Mouse (Mus musculus): Measurements from ENCODE around the gene Tph2.

Gene Tph2

GRCm38 (mm10) chr10:115137016-115137415 is 47.8 kb downstream of the Tph2 start:
- DNase-seq (ENCODE audit: low read depth, low spot score), result no peak

- no peak for DNase-seq (ENCODE audit: low read depth, low spot score)
Measured at GRCm38 (mm10) chr10:115127907-115128306, 56.9 kb downstream of the Tph2 start.

- DNase-seq (ENCODE audit: low read depth, low spot score), result no peak
Measured at GRCm38 (mm10) chr10:115125550-115125949, 59.3 kb downstream of the Tph2 start.

GRCm38 (mm10) chr10:115125027-115125426 is 59.8 kb downstream of the Tph2 start:
- no peak for DNase-seq (ENCODE audit: low read depth, low spot score)

- no peak for DNase-seq (ENCODE audit: low read depth, low spot score)
Measured at GRCm38 (mm10) chr10:115107666-115108540, 76.9 kb downstream of the Tph2 start.

GRCm38 (mm10) chr10:115104175-115104574 is 80.6 kb downstream of the Tph2 start:
- DNase-seq (ENCODE audit: low read depth, low spot score), result no peak

- peak; percentile 84 for DNase-seq (ENCODE audit: low read depth, low spot score)
Measured at GRCm38 (mm10) chr10:115099890-115100580, 84.8 kb downstream of the Tph2 start.

GRCm38 (mm10) chr10:115097163-115097562 is 87.7 kb downstream of the Tph2 start:
- peak; percentile 92 for DNase-seq (ENCODE audit: low read depth, low spot score)

- no peak for DNase-seq (ENCODE audit: low read depth, low spot score)
Measured at GRCm38 (mm10) chr10:115096191-115096590, 88.6 kb downstream of the Tph2 start.

GRCm38 (mm10) chr10:115078232-115078631 is 106.6 kb downstream of the Tph2 start:
- no peak for DNase-seq (ENCODE audit: low read depth, low spot score)

- peak; percentile 42 for DNase-seq (ENCODE audit: low read depth, low spot score)
Measured at GRCm38 (mm10) chr10:115069123-115069911, 115.5 kb downstream of the Tph2 start.

GRCm38 (mm10) chr10:115063936-115064335 is 120.9 kb downstream of the Tph2 start:
- no peak for DNase-seq (ENCODE audit: low read depth, low spot score)

- DNase-seq (ENCODE audit: low read depth, low spot score), result no peak
Measured at GRCm38 (mm10) chr10:115061498-115061897, 123.3 kb downstream of the Tph2 start.

GRCm38 (mm10) chr10:115060759-115061158 is 124.1 kb downstream of the Tph2 start:
- no peak for DNase-seq (ENCODE audit: low read depth, low spot score)

GRCm38 (mm10) chr10:115051602-115052001 is 133.2 kb downstream of the Tph2 start:
- peak; percentile 38 for DNase-seq (ENCODE audit: low read depth, low spot score)

GRCm38 (mm10) chr10:115050674-115051073 is 134.1 kb downstream of the Tph2 start:
- peak; percentile 61 for DNase-seq (ENCODE audit: low read depth, low spot score)

- DNase-seq (ENCODE audit: low read depth, low spot score), result peak; percentile 75
Measured at GRCm38 (mm10) chr10:115050178-115050577, 134.6 kb downstream of the Tph2 start.

- DNase-seq (ENCODE audit: low read depth, low spot score), result no peak
Measured at GRCm38 (mm10) chr10:115048565-115048964, 136.3 kb downstream of the Tph2 start.

- no peak for DNase-seq (ENCODE audit: low read depth, low spot score)
Measured at GRCm38 (mm10) chr10:115035748-115036147, 149.1 kb downstream of the Tph2 start.

Measured in brain, adult 2 months (tissue).